21 mouse cellular contexts compared by ENCODE assay signal in the genomic region with DNA sequence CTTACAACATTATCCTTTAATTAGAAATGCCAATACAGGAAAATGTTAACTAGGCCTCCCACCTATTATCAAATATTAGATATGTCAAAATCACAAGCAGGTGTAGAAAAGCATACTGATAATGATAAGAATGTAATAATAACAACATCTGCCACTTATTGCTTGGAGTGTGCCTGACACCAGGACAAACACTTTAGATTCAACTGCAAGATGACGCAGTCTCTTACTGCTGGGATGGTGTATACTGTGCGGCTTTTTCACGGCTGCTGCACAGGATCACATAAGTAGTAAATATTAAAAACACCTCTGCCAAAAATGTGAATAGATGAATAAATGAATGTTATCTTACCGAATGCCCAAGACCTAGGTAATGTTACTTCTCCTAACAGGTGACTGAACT.
"Had no signal": no experiment of that assay in that cellular context is flagged by ENCODE, and none has a peak within 500 bp of the region (broad histone marks: within the 10 kb centered on the region; RNA-seq: fewer than 3 reads in every experiment).

No protein-coding gene starts in this region.

- H3K4me1 ChIP-seq: neural tube, embryonic 15.5 days; stomach, embryonic 15.5 days had no signal

- H3K4me3 ChIP-seq: midbrain, embryonic 10.5 days; midbrain, embryonic 12.5 days; myocyte; neural tube, embryonic 13.5 days; neural tube, embryonic 15.5 days; stomach, embryonic 15.5 days had no signal

- H3K9ac ChIP-seq: lung, embryonic 14.5 days; midbrain, embryonic 12.5 days; neural tube, embryonic 13.5 days; neural tube, embryonic 15.5 days; stomach, embryonic 15.5 days had no signal

- DNase-seq: lung, adult 18-20 months; lung, embryonic 14.5 days; lung, postnatal 10 days; lung, postnatal 4 days; midbrain, embryonic 14.5 days; retina, postnatal 1 day; right cerebral cortex, adult 18-20 months; right cerebral cortex, postnatal 25 days; right cerebral cortex, postnatal 4 days; spleen, adult 18-20 months; thymus, adult 2 months; thymus, postnatal 25 days; thymus, postnatal 4 days had no signal

- ATAC-seq: midbrain, embryonic 16.5 days had no signal

- H3K9me3 ChIP-seq: midbrain, embryonic 10.5 days; midbrain, embryonic 12.5 days; neural tube, embryonic 13.5 days; neural tube, embryonic 15.5 days; stomach, embryonic 15.5 days had no signal

- H3K36me3 ChIP-seq: midbrain, embryonic 10.5 days; midbrain, embryonic 12.5 days; neural tube, embryonic 13.5 days; neural tube, embryonic 15.5 days; stomach, embryonic 15.5 days had no signal

- H3K27me3 ChIP-seq: midbrain, embryonic 12.5 days; neural tube, embryonic 13.5 days; neural tube, embryonic 15.5 days; stomach, embryonic 15.5 days had no signal

- H3K27ac ChIP-seq: midbrain, embryonic 10.5 days; midbrain, embryonic 12.5 days; neural tube, embryonic 13.5 days; neural tube, embryonic 15.5 days; stomach, embryonic 15.5 days; stomach, postnatal 0 days had no signal

- H3K4me2 ChIP-seq: lung, embryonic 14.5 days; midbrain, embryonic 12.5 days; neural tube, embryonic 13.5 days; neural tube, embryonic 15.5 days; stomach, embryonic 15.5 days had no signal
